Mouse (Mus musculus): ENCODE measurements at regions not wholly inside any gene's neighbourhood (a gene's known extent, or its start where the extent isn't known, plus 50 kb on each side); places are given as distances from the start of the nearest gene placed in this dataset.

GRCm38 (mm10) chr10:96753521-96753920, 136.7 kb downstream of the Btg1 start:
- ATAC-seq (ENCODE audit: low FRiP score, low TSS enrichment), result no peak
- H3K4me2 ChIP-seq (ENCODE audit: low read length), result no peak overlapping the region
- H3K9me3 ChIP-seq (ENCODE audit: control insufficient read depth, low read length), result no peaks in the 10 kb centered on the region
- no peaks in the 10 kb centered on the region for H3K36me3 ChIP-seq (ENCODE audit: control insufficient read depth, insufficient read depth, low read length)
- H3K4me1 ChIP-seq (ENCODE audit: control insufficient read depth, insufficient read depth, low read length), result peaks cover 26% of the 10 kb centered on the region
- peak; percentile 27 for DNase-seq
- H3K4me3 ChIP-seq (replicated peaks; ENCODE audit: low read depth, low read length), result no peak overlapping the region
- H3K27me3 ChIP-seq (ENCODE audit: control insufficient read depth, insufficient read depth, low read length), result no peaks in the 10 kb centered on the region
- H3K9ac ChIP-seq (replicated peaks; ENCODE audit: low read length), result no peak overlapping the region
- 31% methylated on average over 1 of the region's 1 CpGs for WGBS
- H3K27ac ChIP-seq (replicated peaks; ENCODE audit: low read depth, low read length), result no peak overlapping the region

DNA sequence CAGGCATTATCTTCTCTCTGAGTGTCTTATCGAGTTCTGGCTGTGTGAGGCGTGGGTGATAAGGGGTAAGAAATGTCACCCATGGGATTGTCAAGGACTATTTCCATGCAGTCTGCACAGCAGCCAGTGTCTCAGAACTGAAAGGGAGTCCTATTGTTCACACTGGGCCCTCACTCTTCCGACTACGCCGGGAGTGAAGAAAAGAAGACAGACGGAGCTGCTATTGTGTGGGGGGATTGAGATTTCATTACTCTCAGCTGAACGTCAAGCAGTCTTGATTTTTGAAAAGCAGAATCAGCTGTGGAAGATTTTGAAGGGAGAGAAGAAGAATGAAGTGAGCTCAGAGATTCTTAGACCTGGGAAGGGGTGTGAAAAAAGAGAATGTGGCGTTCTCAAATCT, 138.9 kb downstream of the Btg1 start:
- Histone ChIP-seq H3K4me2 (ENCODE audit: low read length) (peak overlapping the region; percentile 11; the same call in 1 of the 2 replicates), H3K36me3 (ENCODE audit: control insufficient read depth, insufficient read depth, low read length) (no peaks in the 10 kb centered on the region), H3K4me1 (ENCODE audit: control insufficient read depth, insufficient read depth, low read length) (peaks cover 26% of the 10 kb centered on the region), H3K4me3 (replicated peaks; ENCODE audit: low read depth, low read length) (no peak overlapping the region), H3K27me3 (ENCODE audit: control insufficient read depth, insufficient read depth, low read length) (no peaks in the 10 kb centered on the region), H3K27ac (replicated peaks; ENCODE audit: low read depth, low read length) (peak overlapping the region; percentile 60), H3K9ac (replicated peaks; ENCODE audit: low read length) (no peak overlapping the region; the same call in 1 of the 2 replicates), H3K9me3 (ENCODE audit: control insufficient read depth, low read length) (no peaks in the 10 kb centered on the region)
- ATAC-seq (ENCODE audit: low FRiP score, low TSS enrichment), result peak; percentile 37; the same call in 1 of the 2 replicates
- peak; percentile 59 for DNase-seq
- WGBS, result 3% methylated on average over 8 of the region's 8 CpGs

- WGBS, result 39% methylated on average over 5 of the region's 5 CpGs
- no peaks in the 10 kb centered on the region for H3K27me3 ChIP-seq (ENCODE audit: control insufficient read depth, insufficient read depth, low read length)
- H3K27ac ChIP-seq (replicated peaks; ENCODE audit: low read depth, low read length), result no peak overlapping the region
- no peak overlapping the region for H3K4me3 ChIP-seq (replicated peaks; ENCODE audit: low read depth, low read length)
- no peak for DNase-seq
- H3K36me3 ChIP-seq (ENCODE audit: control insufficient read depth, insufficient read depth, low read length), result no peaks in the 10 kb centered on the region
- ATAC-seq (ENCODE audit: low FRiP score, low TSS enrichment), result no peak
- peaks cover 18% of the 10 kb centered on the region for H3K4me1 ChIP-seq (ENCODE audit: control insufficient read depth, insufficient read depth, low read length)
- no peak overlapping the region for H3K9ac ChIP-seq (replicated peaks; ENCODE audit: low read length)
- no peak overlapping the region for H3K4me2 ChIP-seq (ENCODE audit: low read length)
- no peaks in the 10 kb centered on the region for H3K9me3 ChIP-seq (ENCODE audit: control insufficient read depth, low read length)
Measured at GRCm38 (mm10) chr10:96756355-96757084, 139.7 kb downstream of the Btg1 start.

GRCm38 (mm10) chr10:96757311-96757710, 140.5 kb downstream of the Btg1 start:
- Histone ChIP-seq H3K27ac (replicated peaks; ENCODE audit: low read depth, low read length) (no peak overlapping the region), H3K4me3 (replicated peaks; ENCODE audit: low read depth, low read length) (no peak overlapping the region), H3K27me3 (ENCODE audit: control insufficient read depth, insufficient read depth, low read length) (no peaks in the 10 kb centered on the region), H3K9me3 (ENCODE audit: control insufficient read depth, low read length) (no peaks in the 10 kb centered on the region), H3K4me2 (ENCODE audit: low read length) (no peak overlapping the region), H3K4me1 (ENCODE audit: control insufficient read depth, insufficient read depth, low read length) (peaks cover 11% of the 10 kb centered on the region), H3K9ac (replicated peaks; ENCODE audit: low read length) (no peak overlapping the region), H3K36me3 (ENCODE audit: control insufficient read depth, insufficient read depth, low read length) (no peaks in the 10 kb centered on the region)
- ATAC-seq (ENCODE audit: low FRiP score, low TSS enrichment) (no peak), DNase-seq (no peak)
- WGBS, result 83% methylated on average over 1 of the region's 1 CpGs

DNA sequence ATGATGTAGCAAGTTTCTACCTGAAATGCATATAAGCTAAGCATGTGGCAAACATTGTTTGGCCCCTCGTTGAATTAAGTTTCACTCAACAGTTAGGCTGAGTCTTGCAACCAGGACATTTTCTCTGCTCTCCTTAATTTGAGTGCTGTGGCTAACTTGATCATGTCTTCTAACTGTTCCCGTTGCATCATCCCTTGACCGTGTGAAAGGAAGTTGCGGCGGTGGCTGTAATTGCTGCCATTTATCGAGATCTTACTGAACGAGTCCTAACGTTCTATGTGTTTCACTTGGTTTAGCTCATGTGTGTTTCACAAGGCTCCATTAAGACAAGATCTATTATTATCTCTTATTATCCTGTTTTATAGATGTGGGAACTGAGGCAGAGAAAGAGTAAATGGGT, 144.8 kb downstream of the Btg1 start:
- ATAC-seq (ENCODE audit: low FRiP score, low TSS enrichment) (no peak), DNase-seq (no peak)
- Histone ChIP-seq H3K27me3 (ENCODE audit: control insufficient read depth, insufficient read depth, low read length) (no peaks in the 10 kb centered on the region), H3K36me3 (ENCODE audit: control insufficient read depth, insufficient read depth, low read length) (no peaks in the 10 kb centered on the region), H3K4me3 (replicated peaks; ENCODE audit: low read depth, low read length) (no peak overlapping the region), H3K9ac (replicated peaks; ENCODE audit: low read length) (no peak overlapping the region), H3K4me2 (ENCODE audit: low read length) (no peak overlapping the region), H3K9me3 (ENCODE audit: control insufficient read depth, low read length) (no peaks in the 10 kb centered on the region), H3K4me1 (ENCODE audit: control insufficient read depth, insufficient read depth, low read length) (no peaks in the 10 kb centered on the region), H3K27ac (replicated peaks; ENCODE audit: low read depth, low read length) (no peak overlapping the region)
- WGBS, result 96% methylated on average over 8 of the region's 8 CpGs

DNA sequence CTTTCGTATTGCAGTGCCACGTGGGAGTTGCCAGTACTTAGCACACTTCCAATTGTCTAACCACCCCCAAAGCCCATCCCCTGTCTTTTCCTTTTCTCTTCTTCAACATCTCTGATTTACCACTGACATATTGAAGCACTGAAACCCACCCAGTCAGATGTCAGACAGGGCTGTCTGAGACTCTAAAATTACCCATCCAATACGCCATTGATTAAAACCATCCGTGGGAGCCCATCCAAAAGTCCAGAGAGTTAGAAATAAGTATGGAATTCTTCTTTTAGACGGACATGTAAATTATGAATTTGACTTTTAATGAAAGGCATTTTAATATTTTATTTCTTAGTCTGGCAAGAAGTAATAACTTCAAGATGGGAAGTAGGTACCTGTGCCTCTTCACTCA, 148.8 kb downstream of the Btg1 start:
- Histone ChIP-seq H3K27me3 (ENCODE audit: control insufficient read depth, insufficient read depth, low read length) (no peaks in the 10 kb centered on the region), H3K4me3 (replicated peaks; ENCODE audit: low read depth, low read length) (no peak overlapping the region), H3K4me2 (ENCODE audit: low read length) (no peak overlapping the region), H3K27ac (replicated peaks; ENCODE audit: low read depth, low read length) (no peak overlapping the region), H3K9ac (replicated peaks; ENCODE audit: low read length) (no peak overlapping the region), H3K4me1 (ENCODE audit: control insufficient read depth, insufficient read depth, low read length) (no peaks in the 10 kb centered on the region), H3K9me3 (ENCODE audit: control insufficient read depth, low read length) (no peaks in the 10 kb centered on the region), H3K36me3 (ENCODE audit: control insufficient read depth, insufficient read depth, low read length) (no peaks in the 10 kb centered on the region)
- ATAC-seq (ENCODE audit: low FRiP score, low TSS enrichment), result no peak
- no peak for DNase-seq
- 93% methylated on average over 5 of the region's 5 CpGs for WGBS

GRCm38 (mm10) chr10:96778220-96778619, 161.4 kb downstream of the Btg1 start:
- H3K36me3 ChIP-seq (ENCODE audit: control insufficient read depth, insufficient read depth, low read length), result no peaks in the 10 kb centered on the region
- H3K27me3 ChIP-seq (ENCODE audit: control insufficient read depth, insufficient read depth, low read length), result no peaks in the 10 kb centered on the region
- no peak overlapping the region for H3K9ac ChIP-seq (replicated peaks; ENCODE audit: low read length)
- no peak for ATAC-seq (ENCODE audit: low FRiP score, low TSS enrichment)
- no peak overlapping the region for H3K4me3 ChIP-seq (replicated peaks; ENCODE audit: low read depth, low read length)
- DNase-seq, result no peak
- no peak overlapping the region for H3K27ac ChIP-seq (replicated peaks; ENCODE audit: low read depth, low read length)
- no peaks in the 10 kb centered on the region for H3K9me3 ChIP-seq (ENCODE audit: control insufficient read depth, low read length)
- no peak overlapping the region for H3K4me2 ChIP-seq (ENCODE audit: low read length)
- 88% methylated on average over 1 of the region's 1 CpGs for WGBS
- no peaks in the 10 kb centered on the region for H3K4me1 ChIP-seq (ENCODE audit: control insufficient read depth, insufficient read depth, low read length)

DNA sequence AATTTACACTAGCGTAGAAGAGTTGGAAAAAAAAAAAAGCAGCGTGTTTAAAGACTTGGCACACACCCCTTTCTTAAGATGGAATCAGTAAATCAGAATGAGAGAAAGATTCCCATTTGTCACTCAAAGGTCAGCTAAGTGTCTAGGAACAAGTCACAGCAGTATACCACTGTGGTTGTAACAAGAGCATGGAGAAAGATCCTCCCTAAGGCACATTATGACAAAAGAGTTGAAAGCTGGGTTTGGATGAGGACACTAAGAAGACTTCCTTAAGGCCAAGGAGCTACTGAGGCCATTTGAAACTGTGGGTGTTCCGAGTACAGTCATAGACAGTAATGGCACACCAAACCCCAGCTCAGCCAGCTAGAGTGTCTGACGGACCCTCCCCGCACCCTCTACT, 167.2 kb downstream of the Btg1 start:
- Histone ChIP-seq H3K36me3 (ENCODE audit: control insufficient read depth, insufficient read depth, low read length) (no peaks in the 10 kb centered on the region), H3K4me1 (ENCODE audit: control insufficient read depth, insufficient read depth, low read length) (no peaks in the 10 kb centered on the region), H3K9ac (replicated peaks; ENCODE audit: low read length) (no peak overlapping the region), H3K4me2 (ENCODE audit: low read length) (no peak overlapping the region), H3K27me3 (ENCODE audit: control insufficient read depth, insufficient read depth, low read length) (no peaks in the 10 kb centered on the region), H3K27ac (replicated peaks; ENCODE audit: low read depth, low read length) (no peak overlapping the region), H3K4me3 (replicated peaks; ENCODE audit: low read depth, low read length) (no peak overlapping the region), H3K9me3 (ENCODE audit: control insufficient read depth, low read length) (no peaks in the 10 kb centered on the region)
- WGBS, result 95% methylated on average over 5 of the region's 5 CpGs
- no peak for ATAC-seq (ENCODE audit: low FRiP score, low TSS enrichment)
- DNase-seq, result no peak

- no peaks in the 10 kb centered on the region for H3K4me1 ChIP-seq (ENCODE audit: control insufficient read depth, insufficient read depth, low read length)
- H3K27ac ChIP-seq (replicated peaks; ENCODE audit: low read depth, low read length), result no peak overlapping the region
- no peak for ATAC-seq (ENCODE audit: low FRiP score, low TSS enrichment)
- no peak overlapping the region for H3K9ac ChIP-seq (replicated peaks; ENCODE audit: low read length)
- 88% methylated on average over 8 of the region's 8 CpGs for WGBS
- no peak overlapping the region for H3K4me2 ChIP-seq (ENCODE audit: low read length)
- no peak for DNase-seq
- no peaks in the 10 kb centered on the region for H3K36me3 ChIP-seq (ENCODE audit: control insufficient read depth, insufficient read depth, low read length)
- no peaks in the 10 kb centered on the region for H3K27me3 ChIP-seq (ENCODE audit: control insufficient read depth, insufficient read depth, low read length)
- H3K4me3 ChIP-seq (replicated peaks; ENCODE audit: low read depth, low read length), result no peak overlapping the region
- no peaks in the 10 kb centered on the region for H3K9me3 ChIP-seq (ENCODE audit: control insufficient read depth, low read length)
Measured at GRCm38 (mm10) chr10:96786903-96787571, 170.2 kb downstream of the Btg1 start.
